8 mouse cellular contexts compared by ENCODE assay signal in genomic region chr2:76647441-76647869, GRCm38 (mm10). TPM values are rescaled to one million over a fixed set of nuclear protein-coding genes. Genes with fewer than 3 reads are reported as not detected.
DNase-seq lines count a peak whose midpoint lies in the region; ATAC-seq and TF ChIP-seq lines count a peak whose summit lies in the region.

No protein-coding gene starts in this region.

- H3K4me3 ChIP-seq in kidney, embryonic 16.5 days (ENCODE audit: low read length) = peak overlapping the region; percentile 72
- peak overlapping the region; percentile 69 for H3K4me3 ChIP-seq in erythroblast, embryonic 14.5 days (replicated peaks)
- H3K4me3 ChIP-seq in limb, embryonic 15.5 days = peak overlapping the region; percentile 80
- H3K4me3 ChIP-seq in neural tube, embryonic 14.5 days (ENCODE audit: low read depth, low read length) = peak overlapping the region; percentile 79

- no peak for DNase-seq in kidney, adult 9 months
- DNase-seq in Patski (ENCODE audit: low read depth, low spot score) = no peak
- no peak for DNase-seq in left cerebral cortex, postnatal 25 days (ENCODE audit: low spot score in 2 of 2)

- peak overlapping the region; percentile 83 for H3K4me2 ChIP-seq in kidney, embryonic 16.5 days (replicated peaks; ENCODE audit: low read depth, low read length)
- peak overlapping the region; percentile 85 for H3K4me2 ChIP-seq in limb, embryonic 15.5 days
- H3K4me2 ChIP-seq in neural tube, embryonic 14.5 days (ENCODE audit: low read depth, low read length) = peak overlapping the region; percentile 77

- H3K36me3 ChIP-seq in kidney, embryonic 16.5 days (ENCODE audit: insufficient read depth, low read length) = peaks cover 10% of the 10 kb centered on the region
- H3K36me3 ChIP-seq in erythroblast, embryonic 14.5 days (ENCODE audit: control insufficient read depth) = no peaks in the 10 kb centered on the region
- H3K36me3 ChIP-seq in limb, embryonic 15.5 days = peaks cover 8% of the 10 kb centered on the region; the same call in 1 of the 2 replicates
- no peaks in the 10 kb centered on the region for H3K36me3 ChIP-seq in neural tube, embryonic 14.5 days (ENCODE audit: control insufficient read depth, insufficient read depth, low read length)

- WGBS in kidney, embryonic 16.5 days = under 1% methylated on average over 30 of the region's 32 CpGs
- 1% methylated on average over 26 of the region's 32 CpGs for WGBS in limb, embryonic 15.5 days
- WGBS in neural tube, embryonic 14.5 days = 2% methylated on average over 29 of the region's 32 CpGs

- CTCF ChIA-PET in Patski (lab: Charles Lee) = interaction anchor here (1.5 kb wide), 1 partner anchor 12 kb away, joined by 6 read pairs; no protein-coding TSS in a partner anchor

- H3K9me3 ChIP-seq in kidney, embryonic 16.5 days (ENCODE audit: low read length) = no peaks in the 10 kb centered on the region
- H3K9me3 ChIP-seq in erythroblast, embryonic 14.5 days (ENCODE audit: control insufficient read depth, low read length) = no peaks in the 10 kb centered on the region
- H3K9me3 ChIP-seq in limb, embryonic 15.5 days = no peaks in the 10 kb centered on the region
- H3K9me3 ChIP-seq in neural tube, embryonic 14.5 days (ENCODE audit: control insufficient read depth, low read length) = no peaks in the 10 kb centered on the region

- H3K27ac ChIP-seq in kidney, embryonic 16.5 days (ENCODE audit: low read length) = peak overlapping the region; percentile 93
- H3K27ac ChIP-seq in limb, embryonic 15.5 days = peak overlapping the region; percentile 91
- peak overlapping the region; percentile 91 for H3K27ac ChIP-seq in neural tube, embryonic 14.5 days (ENCODE audit: low read depth, low read length)

- H3K4me1 ChIP-seq in kidney, embryonic 16.5 days (ENCODE audit: insufficient read depth, low read length) = peaks cover 17% of the 10 kb centered on the region
- H3K4me1 ChIP-seq in erythroblast, embryonic 14.5 days (ENCODE audit: control insufficient read depth) = peaks cover 26% of the 10 kb centered on the region
- peaks cover 15% of the 10 kb centered on the region for H3K4me1 ChIP-seq in limb, embryonic 15.5 days
- peaks cover 8% of the 10 kb centered on the region for H3K4me1 ChIP-seq in neural tube, embryonic 14.5 days (ENCODE audit: control insufficient read depth, insufficient read depth, low read length)

- no peaks in the 10 kb centered on the region for H3K27me3 ChIP-seq in kidney, embryonic 16.5 days (ENCODE audit: insufficient read depth, low read length)
- no peaks in the 10 kb centered on the region for H3K27me3 ChIP-seq in Patski
- no peaks in the 10 kb centered on the region for H3K27me3 ChIP-seq in erythroblast, embryonic 14.5 days (ENCODE audit: control insufficient read depth)
- H3K27me3 ChIP-seq in limb, embryonic 15.5 days = no peaks in the 10 kb centered on the region
- no peaks in the 10 kb centered on the region for H3K27me3 ChIP-seq in neural tube, embryonic 14.5 days (ENCODE audit: control insufficient read depth, insufficient read depth, low read length)

- ATAC-seq in kidney, embryonic 16.5 days (ENCODE audit: low FRiP score, low TSS enrichment) = peak; percentile 77
- ATAC-seq in Patski = peak; percentile 52
- ATAC-seq in limb, embryonic 15.5 days (ENCODE audit: insufficient number of reproducible peaks, low FRiP score, low TSS enrichment, low read depth) = peak; percentile 5
- peak; percentile 67 for ATAC-seq in neural tube, embryonic 14.5 days (ENCODE audit: low read depth)
- no peak for ATAC-seq in megakaryocyte-erythroid progenitor cell, adult 5-6 weeks (replicated peaks; ENCODE audit: low FRiP score, low TSS enrichment, poor library complexity, severe bottlenecking)

- POLR2A ChIA-PET in Patski (lab: Charles Lee) = no interaction called here

- in situ Hi-C loops in Patski (cut with MboI; ENCODE audit: low pct_unique_long_range_greater_than_20kb) = no loop called here

- peak overlapping the region; percentile 82 for H3K9ac ChIP-seq in kidney, embryonic 16.5 days (replicated peaks; ENCODE audit: low read length)
- peak overlapping the region; percentile 82 for H3K9ac ChIP-seq in limb, embryonic 15.5 days
- H3K9ac ChIP-seq in neural tube, embryonic 14.5 days (replicated peaks; ENCODE audit: low read depth, low read length) = peak overlapping the region; percentile 81

- intact Hi-C loops in left cerebral cortex, postnatal 25 days (cut with DNase I) = no loop called here

- no peak for TF ChIP-seq CTCF in Patski (IDR thresholded peaks at IDR 0.05)

RNA-seq across cellular contexts. Expression of gene Prkra, which starts 0.4 kb away (rescaled TPM):
- 78.9 and 80.6 TPM in 2 replicates for polyA plus RNA-seq in kidney, embryonic 16.5 days (2015; fragmentation: Nextera tagmentation; extraction: Ambion mirVana)
- 48.8 TPM for polyA plus RNA-seq in Patski (2021)
- polyA plus RNA-seq in erythroblast, embryonic 14.5 days (2012) = 0.05 and 0.07 TPM in 2 replicates
- 55.2 and 58.0 TPM in 2 replicates for polyA plus RNA-seq in limb, embryonic 15.5 days (2015; fragmentation: Nextera tagmentation; extraction: Ambion mirVana)
- polyA plus RNA-seq in neural tube, embryonic 14.5 days (2014; fragmentation: Nextera tagmentation; extraction: Ambion mirVana) = 116 and 120 TPM in 2 replicates
- total RNA-seq in megakaryocyte-erythroid progenitor cell, adult 5-6 weeks (2014; fragmentation: Nextera tagmentation) = 27.0 and 31.1 TPM in 2 replicates
- total RNA-seq in megakaryocyte-erythroid progenitor cell, adult 5-6 weeks (2017) = 15.2 and 20.2 TPM in 2 replicates
- total RNA-seq in left cerebral cortex, postnatal 25 days (2021) = 10 to 100 TPM; 14.2 to 14.7 TPM

RNA-seq across cellular contexts. Expression of gene Pjvk, which starts 0.8 kb away (rescaled TPM):
- polyA plus RNA-seq in kidney, embryonic 16.5 days (2015; fragmentation: Nextera tagmentation; extraction: Ambion mirVana) = 2.3 and 2.6 TPM in 2 replicates
- polyA plus RNA-seq in Patski (2021) = 0.24 TPM
- polyA plus RNA-seq in erythroblast, embryonic 14.5 days (2012) = not detected in 2 replicates
- 0.15 and 0.53 TPM in 2 replicates for polyA plus RNA-seq in limb, embryonic 15.5 days (2015; fragmentation: Nextera tagmentation; extraction: Ambion mirVana)
- 0.73 and 0.92 TPM in 2 replicates for polyA plus RNA-seq in neural tube, embryonic 14.5 days (2014; fragmentation: Nextera tagmentation; extraction: Ambion mirVana)
- total RNA-seq in megakaryocyte-erythroid progenitor cell, adult 5-6 weeks (2014; fragmentation: Nextera tagmentation) = not detected in 2 replicates
- total RNA-seq in megakaryocyte-erythroid progenitor cell, adult 5-6 weeks (2017) = not detected in 2 replicates
- total RNA-seq in left cerebral cortex, postnatal 25 days (2021) = under 1 TPM; 0.27 to 0.30 TPM

RNA-seq across cellular contexts. Expression of gene Fkbp7, which starts 25.5 kb away (rescaled TPM):
- polyA plus RNA-seq in kidney, embryonic 16.5 days (2015; fragmentation: Nextera tagmentation; extraction: Ambion mirVana) = 55.3 and 60.7 TPM in 2 replicates
- polyA plus RNA-seq in Patski (2021) = 37.3 TPM
- polyA plus RNA-seq in erythroblast, embryonic 14.5 days (2012) = 0.07 TPM in 1 of 2 replicates, not detected in the other
- polyA plus RNA-seq in limb, embryonic 15.5 days (2015; fragmentation: Nextera tagmentation; extraction: Ambion mirVana) = 151 and 159 TPM in 2 replicates
- polyA plus RNA-seq in neural tube, embryonic 14.5 days (2014; fragmentation: Nextera tagmentation; extraction: Ambion mirVana) = 9.0 and 23.0 TPM in 2 replicates
- 6.6 and 6.7 TPM in 2 replicates for total RNA-seq in megakaryocyte-erythroid progenitor cell, adult 5-6 weeks (2014; fragmentation: Nextera tagmentation)
- 8.6 and 13.0 TPM in 2 replicates for total RNA-seq in megakaryocyte-erythroid progenitor cell, adult 5-6 weeks (2017)
- 1 to 10 TPM; 4.4 to 5.6 TPM for total RNA-seq in left cerebral cortex, postnatal 25 days (2021)

RNA-seq across cellular contexts. Expression of gene Plekha3, which starts 27.6 kb away (rescaled TPM):
- 3.6 and 4.0 TPM in 2 replicates for polyA plus RNA-seq in kidney, embryonic 16.5 days (2015; fragmentation: Nextera tagmentation; extraction: Ambion mirVana)
- 52.0 TPM for polyA plus RNA-seq in Patski (2021)
- 0.02 and 0.08 TPM in 2 replicates for polyA plus RNA-seq in erythroblast, embryonic 14.5 days (2012)
- polyA plus RNA-seq in limb, embryonic 15.5 days (2015; fragmentation: Nextera tagmentation; extraction: Ambion mirVana) = 7.5 and 9.1 TPM in 2 replicates
- polyA plus RNA-seq in neural tube, embryonic 14.5 days (2014; fragmentation: Nextera tagmentation; extraction: Ambion mirVana) = 11.4 and 14.5 TPM in 2 replicates
- total RNA-seq in megakaryocyte-erythroid progenitor cell, adult 5-6 weeks (2014; fragmentation: Nextera tagmentation) = 19.8 and 23.7 TPM in 2 replicates
- total RNA-seq in megakaryocyte-erythroid progenitor cell, adult 5-6 weeks (2017) = 20.4 and 21.8 TPM in 2 replicates
- total RNA-seq in left cerebral cortex, postnatal 25 days (2021) = 10 to 100 TPM; 37.1 to 38.3 TPM

Comparison
In these comparisons a context has a peak if more than half of its experiments do, and no peak if none do; other contexts are left out.
1. RNA of gene Prkra, which starts 0.4 kb away (polyA plus RNA-seq): 116 to 120 TPM in neural tube, embryonic 14.5 days, 78.9 to 80.6 TPM in kidney, embryonic 16.5 days, 55.2 to 58.0 TPM in limb, embryonic 15.5 days and 48.8 TPM in Patski (single experiment); 0.05 to 0.07 TPM in erythroblast, embryonic 14.5 days; every median in the first group is over 10 times any median in the second.
2. Peak in every context shown above with its lines, with median percentiles within 50 percentile points of each other: H3K27ac ChIP-seq, H3K4me2 ChIP-seq, H3K4me3 ChIP-seq and H3K9ac ChIP-seq.